Mouse (Mus musculus): ENCODE data around the gene Sez6l. TPM values are rescaled to one million over a fixed set of nuclear protein-coding genes. Genes with fewer than 3 reads are reported as not detected.

Gene Sez6l
- total RNA-seq, 4 experiments from 2014 or later = 0.08 to 0.22 (median 0.17) TPM

DNA sequence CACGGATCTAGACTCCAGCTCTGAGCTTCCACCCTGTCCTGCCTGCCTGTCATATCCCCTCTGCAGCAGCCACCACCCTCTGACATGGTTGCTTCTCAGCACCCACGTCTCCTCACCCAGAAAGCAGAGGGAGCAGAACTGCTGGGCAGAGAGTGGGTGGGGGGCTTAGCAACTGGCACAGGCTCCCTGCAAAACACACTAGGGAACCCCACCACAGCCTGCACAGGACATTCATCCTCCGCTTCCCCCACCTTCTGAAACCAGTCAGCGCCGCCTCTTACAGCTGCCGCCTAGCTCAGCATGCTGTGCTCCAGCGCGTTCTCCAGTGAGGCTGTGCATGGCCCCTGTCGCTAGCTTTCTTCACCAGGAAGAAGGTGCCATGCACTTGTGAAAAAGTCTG lies 187.6 kb downstream of the Sez6l start:
- no peak for DNase-seq (ENCODE audit: low spot score)

DNA sequence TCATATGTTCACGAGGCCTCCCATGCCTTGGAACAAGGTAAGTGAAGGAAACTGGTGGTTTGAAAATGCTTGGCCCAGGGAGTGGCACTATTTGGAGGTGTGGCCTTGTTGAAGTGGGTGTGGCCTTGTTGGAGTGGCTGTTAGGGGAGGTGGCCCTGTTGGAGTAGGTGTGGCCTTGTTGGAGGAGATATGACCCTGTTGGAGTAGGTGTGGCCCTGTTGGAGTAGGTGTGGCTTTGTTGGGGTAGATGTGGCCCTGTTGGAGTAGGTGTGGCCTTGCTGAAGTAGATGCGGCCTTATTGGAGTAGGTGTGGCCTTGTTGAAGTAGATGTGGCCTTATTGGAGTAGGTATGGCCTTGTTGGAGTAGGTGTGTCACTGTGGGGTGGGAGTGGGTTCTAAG lies 191.0 kb downstream of the Sez6l start:
- no peak for DNase-seq (ENCODE audit: low spot score)

DNA sequence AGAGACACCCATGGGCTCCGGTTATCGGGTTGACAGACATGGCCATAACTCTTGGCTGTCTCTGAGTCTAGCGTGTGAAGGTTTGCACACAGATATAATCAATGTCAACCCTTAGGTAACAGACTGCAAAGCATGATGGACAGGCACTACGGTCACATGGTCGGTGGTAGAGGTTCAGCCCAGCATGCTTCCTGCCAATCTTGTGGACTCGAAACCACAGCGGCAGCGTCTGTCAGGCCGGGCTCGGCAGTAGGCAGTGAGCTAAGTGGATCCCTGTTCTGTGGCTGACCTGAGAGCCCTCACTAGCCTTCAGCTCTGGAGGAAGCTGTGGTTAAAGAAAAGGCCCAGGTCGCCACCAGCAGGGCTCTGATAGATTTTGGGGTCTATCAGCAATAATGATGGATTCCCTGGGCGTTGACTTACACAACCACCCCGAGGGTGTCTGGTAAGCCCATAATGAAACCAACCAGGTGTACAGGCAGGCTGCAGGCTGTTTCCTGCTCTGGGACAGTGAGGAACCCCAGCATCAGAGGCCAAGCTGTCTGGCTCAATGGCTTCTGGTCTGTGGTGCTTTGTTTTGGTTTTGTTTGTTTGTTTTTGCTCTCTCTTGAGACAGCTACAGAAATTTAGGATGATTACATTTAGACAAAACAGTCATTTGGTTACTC lies 192.0 kb downstream of the Sez6l start:
- DNase-seq (ENCODE audit: low spot score) = no peak

DNA sequence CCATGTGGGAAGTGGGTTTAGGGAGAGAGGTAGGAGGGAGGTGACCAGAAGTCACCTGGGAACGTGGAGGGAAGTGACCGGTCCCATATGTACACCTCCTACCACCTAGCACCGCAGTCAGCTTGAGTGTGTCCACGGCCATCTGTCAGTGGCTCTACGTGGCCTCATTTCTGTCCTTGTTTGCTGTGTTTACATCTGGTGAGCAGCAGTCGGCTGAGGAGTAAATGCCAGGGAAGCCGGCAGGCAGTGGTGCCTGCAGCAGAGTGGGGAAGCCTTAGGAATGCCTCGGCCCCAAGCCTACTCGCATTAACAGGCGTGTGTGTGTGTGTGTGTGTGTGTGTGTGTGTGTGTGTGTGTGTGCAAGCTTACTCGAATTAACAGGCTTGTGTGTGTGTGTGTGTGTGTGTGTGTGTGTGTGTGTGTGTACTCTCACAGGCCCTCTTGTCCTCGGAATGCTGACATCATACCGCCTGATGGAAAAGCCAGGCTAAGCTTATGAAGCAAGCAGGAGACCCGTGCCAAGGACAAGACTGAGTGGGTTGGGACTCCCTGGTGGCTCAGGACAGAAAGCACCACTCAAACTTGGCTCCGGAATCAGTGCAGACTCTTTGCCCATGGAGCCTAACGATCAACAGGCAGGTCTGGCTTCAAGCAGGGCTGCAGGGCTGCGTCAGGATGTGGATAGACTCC lies 194.2 kb downstream of the Sez6l start:
- DNase-seq (ENCODE audit: low spot score) = peak; percentile 16

DNA sequence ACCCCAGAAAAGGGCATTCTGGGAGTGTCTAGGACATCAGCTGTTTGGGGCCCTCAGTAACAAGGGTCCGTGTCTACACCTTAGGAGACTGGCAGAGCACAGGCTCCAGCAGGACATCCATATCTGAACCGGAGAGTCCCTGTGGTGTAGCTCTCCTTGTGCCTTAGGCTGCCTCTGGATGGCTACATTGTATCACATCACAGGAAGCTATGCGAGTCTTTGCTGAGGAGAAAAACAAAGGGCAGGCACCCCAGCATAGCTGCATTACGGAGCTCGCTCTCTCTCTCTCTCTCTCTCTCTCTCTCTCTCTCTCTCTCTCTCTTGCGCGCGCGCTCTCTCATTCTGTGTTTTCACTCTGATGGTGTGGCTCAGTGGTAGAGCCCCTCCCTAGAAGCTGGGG lies 194.9 kb downstream of the Sez6l start:
- DNase-seq (ENCODE audit: low spot score) = no peak

DNA sequence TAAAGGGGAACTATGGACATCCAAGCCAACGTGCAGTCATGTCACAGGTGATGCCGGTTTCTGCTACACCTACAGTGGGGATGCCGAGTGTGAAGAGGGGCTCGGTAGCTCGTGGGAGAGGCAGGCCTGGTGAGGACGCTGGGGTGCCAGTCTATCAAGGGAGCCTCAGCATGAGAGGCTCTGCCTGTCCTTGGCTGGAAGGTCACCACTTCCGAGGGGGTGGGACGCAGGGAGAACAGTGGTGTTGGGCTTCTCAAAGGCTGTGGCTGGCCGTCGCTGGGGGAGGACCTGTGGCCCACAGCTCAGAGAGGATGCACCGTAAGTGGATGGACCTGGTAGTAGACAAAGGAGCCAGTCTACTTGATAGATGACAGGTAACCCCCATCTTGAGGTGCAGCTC lies 195.8 kb downstream of the Sez6l start:
- no peak for DNase-seq (ENCODE audit: low spot score)

DNA sequence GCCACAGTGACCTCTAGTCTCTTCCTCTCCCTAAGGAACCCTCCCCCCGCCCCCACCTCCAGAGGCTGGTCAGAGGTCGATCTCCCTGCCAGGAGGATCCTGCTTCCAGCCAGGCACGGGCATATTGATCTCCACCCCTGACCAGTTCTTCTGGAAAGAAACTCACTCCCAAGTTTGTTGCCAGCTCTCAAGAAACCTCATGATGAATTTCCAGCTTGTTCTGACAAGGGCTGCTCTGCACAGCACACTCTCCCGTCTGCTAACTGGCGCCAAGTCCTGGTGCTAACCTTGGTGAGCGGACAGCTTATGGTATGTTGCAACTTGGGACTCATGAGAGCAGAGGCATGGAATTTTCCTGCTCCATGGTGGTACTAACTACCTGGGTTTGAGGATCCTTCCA lies 198.3 kb downstream of the Sez6l start:
- no peak for DNase-seq (ENCODE audit: low spot score)

DNA sequence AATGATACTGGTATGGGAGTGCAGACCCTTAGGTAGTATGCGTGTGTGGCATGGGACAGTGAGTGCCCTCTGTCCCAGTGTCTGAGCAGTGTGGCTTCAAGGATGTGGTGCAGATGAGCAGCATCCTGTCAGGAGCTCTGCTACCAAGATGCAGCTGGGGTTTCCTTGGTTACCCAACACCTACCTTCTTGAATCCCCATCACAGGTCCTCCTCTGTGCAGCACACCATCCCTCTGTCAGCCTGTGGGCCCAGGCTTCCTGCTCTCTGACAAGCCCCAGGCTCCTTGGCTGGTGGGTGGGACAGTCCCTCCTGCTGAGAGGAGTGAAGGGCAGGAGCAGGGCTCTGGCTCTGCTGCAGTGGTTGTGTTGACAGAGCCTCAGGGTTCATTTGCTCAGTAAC lies 199.6 kb downstream of the Sez6l start:
- DNase-seq (ENCODE audit: low spot score) = no peak

DNA sequence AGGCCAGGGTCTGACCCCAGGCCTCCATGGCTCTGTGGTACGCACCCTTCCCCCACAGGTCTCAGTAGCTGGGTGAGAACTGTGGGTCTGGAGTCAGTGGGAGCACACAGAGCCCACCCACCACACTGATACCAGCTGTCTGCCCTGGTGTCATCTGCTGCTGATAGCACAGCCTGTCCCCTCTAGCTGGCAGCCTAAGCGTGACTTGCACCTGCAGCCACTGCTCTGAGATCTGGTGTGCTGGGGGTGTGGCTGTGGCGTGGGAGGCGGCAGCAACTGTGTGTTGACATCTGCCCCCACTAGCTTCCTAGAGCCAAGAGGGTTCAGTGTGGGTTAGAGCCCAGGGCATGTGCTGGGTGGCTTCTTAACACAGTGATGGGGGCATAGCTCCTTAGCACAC lies 200.9 kb downstream of the Sez6l start:
- no peak for DNase-seq (ENCODE audit: low spot score)

DNA sequence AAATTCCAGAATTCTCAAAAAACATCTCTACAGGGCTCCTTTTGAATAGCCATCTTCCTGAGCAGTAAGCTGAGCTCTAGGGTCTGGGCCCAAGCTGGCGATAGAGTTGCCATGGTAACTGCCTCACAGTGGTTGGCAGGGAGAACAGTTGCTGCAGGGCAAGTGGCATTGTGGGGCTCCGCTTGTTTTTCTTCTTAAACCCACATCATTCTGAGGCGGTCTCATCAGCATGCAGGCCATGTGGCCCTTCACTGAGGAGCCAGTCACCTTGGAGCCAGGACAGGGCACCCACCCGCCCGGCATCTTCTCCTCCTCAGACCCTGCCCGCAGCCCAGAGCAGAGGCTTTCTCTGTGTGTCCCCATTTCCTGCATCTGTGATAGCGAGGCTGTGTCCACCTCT lies 205.1 kb downstream of the Sez6l start:
- no peak for DNase-seq (ENCODE audit: low spot score)

DNA sequence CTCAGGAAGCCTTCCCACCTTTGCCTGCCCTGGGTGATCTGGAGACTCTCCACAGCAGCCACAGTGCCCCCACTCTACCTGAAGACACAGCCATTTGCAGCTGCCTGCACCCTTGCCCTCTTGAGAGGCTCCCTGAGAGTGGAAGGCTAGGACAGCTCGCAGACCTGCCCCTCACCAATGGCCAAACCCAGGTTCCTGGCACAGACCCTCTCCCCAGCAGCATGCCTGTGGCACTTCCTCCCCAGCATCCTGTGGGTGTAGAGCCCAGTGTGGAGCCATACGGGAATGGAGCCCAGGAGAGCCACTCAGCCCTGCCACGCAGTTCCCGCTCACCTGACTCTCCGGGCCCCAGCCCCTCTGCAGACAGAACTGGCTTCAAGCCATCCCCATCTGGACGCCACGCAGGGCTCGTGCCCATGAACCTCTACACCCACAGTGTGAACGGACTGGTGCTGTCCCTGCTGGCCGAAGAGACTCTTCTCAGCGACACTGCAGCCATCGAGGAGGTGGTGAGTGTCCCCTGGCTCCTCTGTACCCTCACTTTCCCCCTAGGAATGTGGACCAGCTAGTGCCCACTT lies 206.7 kb downstream of the Sez6l start:
- no peak for DNase-seq (ENCODE audit: low spot score)

DNA sequence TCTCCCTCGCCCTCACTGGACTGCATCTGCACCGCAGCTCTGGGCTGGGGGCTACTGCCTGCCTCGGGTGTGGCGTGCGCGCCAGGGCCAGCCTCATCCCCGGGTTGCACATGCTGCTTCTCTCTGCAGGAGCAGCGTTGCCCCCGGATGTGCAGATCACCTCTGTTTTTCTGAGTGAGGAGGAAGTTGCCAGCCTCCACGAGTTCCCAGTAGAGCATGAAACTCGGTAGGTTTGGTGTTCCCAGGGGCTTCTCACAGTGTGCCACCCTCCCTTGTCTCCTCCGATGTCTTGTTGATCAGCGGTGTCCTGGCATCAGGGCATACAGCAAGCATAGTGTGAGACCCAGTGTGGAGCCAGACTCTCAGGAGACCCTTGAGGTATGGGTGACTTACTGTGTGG lies 207.7 kb downstream of the Sez6l start:
- no peak for DNase-seq (ENCODE audit: low spot score)

Other genes with a start within 250 kb of the Sez6l start
- 1 to 10 TPM; 7.8 to 9.4 (median 8.3) TPM for gene Srrd, start 234.1 kb downstream of the Sez6l start, total RNA-seq (2022)
- gene Hps4, start 234.1 kb downstream of the Sez6l start, total RNA-seq (2022) = 10 to 100 TPM in 2 of 4 experiments, 1 to 10 TPM in 2; 8.5 to 12.6 (median 10.2) TPM
- gene Gm6583, start 221.2 kb downstream of the Sez6l start, total RNA-seq (2022) = not detected
- gene Asphd2, start 182.3 kb downstream of the Sez6l start, total RNA-seq (2022) = under 1 TPM; 0.41 to 0.52 (median 0.47) TPM
- not detected for gene Gm6588, start 127.8 kb downstream of the Sez6l start, total RNA-seq (2022)